Mouse (Mus musculus) forebrain, embryonic 13.5 days (tissue): ENCODE results near the gene Acot7. TPM values are rescaled to one million over a fixed set of nuclear protein-coding genes. Genes with fewer than 3 reads are reported as not detected.

Experiments
- ATAC-seq: fragments of 200-750 bp; cut with Nextera tagmentation; 2 replicates; pipeline ENCODE4 v1.8.0; 2017
- H3K27ac ChIP-seq: fragments of 300-500 bp; sonication (generic); 2 replicates; pipeline ENCODE4 v1.5.1; 2015; ENCODE audit warnings: inconsistent platforms, mild to moderate bottlenecking, moderate library complexity
- H3K27me3 ChIP-seq: fragments of 300-500 bp; sonication (generic); 2 replicates; pipeline ENCODE4 v1.6.1; 2015; ENCODE audit warnings: mild to moderate bottlenecking, inconsistent platforms
- H3K36me3 ChIP-seq: fragments of 300-500 bp; sonication (generic); 2 replicates; pipeline ENCODE4 v1.6.1; 2015; ENCODE audit warnings: mild to moderate bottlenecking, inconsistent platforms; ENCODE audit not compliant: poor library complexity, severe bottlenecking
- H3K4me1 ChIP-seq: fragments of 300-500 bp; sonication (generic); 2 replicates; pipeline ENCODE4 v1.6.1; 2015; ENCODE audit warnings: inconsistent platforms
- H3K4me2 ChIP-seq: fragments of 300-500 bp; sonication (generic); 2 replicates; pipeline ENCODE4 v1.6.1; 2015; ENCODE audit warnings: inconsistent platforms, mild to moderate bottlenecking, moderate library complexity
- H3K4me3 ChIP-seq: fragments of 300-500 bp; sonication (generic); 2 replicates; pipeline ENCODE4 v1.5.1; 2015; ENCODE audit warnings: mild to moderate bottlenecking, inconsistent platforms
- H3K9ac ChIP-seq: fragments of 300-500 bp; sonication (generic); 2 replicates; pipeline ENCODE4 v1.6.1; 2015; ENCODE audit warnings: mild to moderate bottlenecking, inconsistent platforms
- H3K9me3 ChIP-seq: fragments of 300-500 bp; sonication (generic); replicated peaks from 2 replicates; pipeline ENCODE4 v1.6.1; 2016; ENCODE audit warnings: inconsistent platforms
- WGBS: fragments of 180-500 bp; shearing (Covaris S2); methylation state at CpG from one replicate; pipeline ENCODE4 v1.1.7; 2015; 5-methylcytosine and 5-hydroxymethylcytosine counted together
- polyA plus RNA-seq: library from polyadenylated mRNA; unstranded; fragments of >200 nt; fragmentation: Nextera tagmentation; extraction: Ambion mirVana; gene quantifications from 2 replicates; pipeline ENCODE4 v1.2.1, GENCODE M21; 2015

The Acot7 gene
- polyA plus RNA-seq, 1 experiment from 2014 or later: 126 TPM

- no peak overlapping the region for H3K4me3 ChIP-seq
- no peaks in the 10 kb centered on the region for H3K9me3 ChIP-seq
- no peaks in the 10 kb centered on the region for H3K36me3 ChIP-seq
- 3% methylated on average over 5 of the region's 5 CpGs for WGBS
- no peak overlapping the region for H3K27ac ChIP-seq
- ATAC-seq: no peak
- peaks cover 44% of the 10 kb centered on the region for H3K27me3 ChIP-seq
- H3K4me1 ChIP-seq: 0 out of 2 replicates have a peak, but pooled peaks cover 4% of the 10 kb centered on the region
- H3K9ac ChIP-seq: no peak overlapping the region
- no peak overlapping the region for H3K4me2 ChIP-seq
Measured at GRCm38 (mm10) chr4:152173041-152173440, 4.9 kb upstream of the Acot7 start.

GRCm38 (mm10) chr4:152173956-152174355 lies 4.0 kb upstream of the Acot7 start:
- Histone ChIP-seq H3K9ac (no peak overlapping the region), H3K4me1 (peaks cover 6% of the 10 kb centered on the region), H3K27ac (no peak overlapping the region), H3K27me3 (peaks cover 44% of the 10 kb centered on the region), H3K36me3 (no peaks in the 10 kb centered on the region), H3K9me3 (no peaks in the 10 kb centered on the region), H3K4me2 (no peak overlapping the region), H3K4me3 (no peak overlapping the region)
- WGBS: 90% methylated on average over 9 of the region's 9 CpGs
- ATAC-seq: no peak

GRCm38 (mm10) chr4:152176638-152177037 lies 1.3 kb upstream of the Acot7 start:
- Histone ChIP-seq H3K9ac (no peak overlapping the region), H3K27me3 (peaks cover 26% of the 10 kb centered on the region), H3K4me3 (no peak overlapping the region), H3K4me2 (0 out of 2 replicates have a peak overlapping the region, but pooled peaks have one; percentile 99), H3K27ac (no peak overlapping the region), H3K4me1 (peaks cover 14% of the 10 kb centered on the region), H3K36me3 (no peaks in the 10 kb centered on the region), H3K9me3 (no peaks in the 10 kb centered on the region)
- ATAC-seq: no peak
- 75% methylated on average over 3 of the region's 3 CpGs for WGBS

GRCm38 (mm10) chr4:152177174-152177536 lies 779 bp upstream of the Acot7 start:
- Histone ChIP-seq H3K27me3 (peaks cover 26% of the 10 kb centered on the region), H3K4me2 (peak overlapping the region; percentile 99)
- WGBS: 69% methylated on average over 6 of the region's 6 CpGs

GRCm38 (mm10) chr4:152178344-152178864 lies 470 bp downstream of the Acot7 start:
- Histone ChIP-seq H3K9ac (peak overlapping the region; percentile 82), H3K9me3 (no peaks in the 10 kb centered on the region), H3K4me3 (peak overlapping the region; percentile 73), H3K27ac (peak overlapping the region; percentile 38), H3K36me3 (no peaks in the 10 kb centered on the region), H3K27me3 (peaks cover 26% of the 10 kb centered on the region), H3K4me1 (peaks cover 14% of the 10 kb centered on the region), H3K4me2 (peak overlapping the region; percentile 99)
- WGBS: 1% methylated on average over 35 of the region's 35 CpGs
- ATAC-seq: peak; percentile 73

More at GRCm38 (mm10) chr4:152177174-152177536, 779 bp upstream of the Acot7 start:
- no peaks in the 10 kb centered on the region for H3K9me3 ChIP-seq
- no peak overlapping the region for H3K27ac ChIP-seq
- H3K4me3 ChIP-seq: peak overlapping the region; percentile 73
- H3K4me1 ChIP-seq: peaks cover 14% of the 10 kb centered on the region
- H3K9ac ChIP-seq: peak overlapping the region; percentile 82
- H3K36me3 ChIP-seq: no peaks in the 10 kb centered on the region
- no peak for ATAC-seq

- no peak for ATAC-seq
- Histone ChIP-seq H3K4me1 (peaks cover 14% of the 10 kb centered on the region), H3K27ac (no peak overlapping the region), H3K4me3 (peak overlapping the region; percentile 73), H3K36me3 (no peaks in the 10 kb centered on the region), H3K9ac (peak overlapping the region; percentile 82), H3K9me3 (no peaks in the 10 kb centered on the region), H3K4me2 (peak overlapping the region; percentile 99), H3K27me3 (peaks cover 21% of the 10 kb centered on the region)
- WGBS: 24% methylated on average over 16 of the region's 16 CpGs
Measured at GRCm38 (mm10) chr4:152178916-152179705, 1.2 kb downstream of the Acot7 start.

- no peaks in the 10 kb centered on the region for H3K36me3 ChIP-seq
- H3K9ac ChIP-seq: no peak overlapping the region
- H3K27me3 ChIP-seq: peaks cover 13% of the 10 kb centered on the region
- peaks cover 23% of the 10 kb centered on the region for H3K4me1 ChIP-seq
- WGBS: 90% methylated on average over 16 of the region's 16 CpGs
- no peaks in the 10 kb centered on the region for H3K9me3 ChIP-seq
- no peak for ATAC-seq
- no peak overlapping the region for H3K27ac ChIP-seq
- H3K4me3 ChIP-seq: no peak overlapping the region; the same call in 1 of the 2 replicates
- H3K4me2 ChIP-seq: peak overlapping the region; percentile 99; the same call in 1 of the 2 replicates
Measured at GRCm38 (mm10) chr4:152179946-152180660, 2.2 kb downstream of the Acot7 start.

GRCm38 (mm10) chr4:152182205-152182604 lies 4.3 kb downstream of the Acot7 start:
- Histone ChIP-seq H3K36me3 (no peaks in the 10 kb centered on the region), H3K4me1 (peaks cover 44% of the 10 kb centered on the region), H3K27ac (no peak overlapping the region), H3K9ac (no peak overlapping the region), H3K4me3 (no peak overlapping the region), H3K4me2 (no peak overlapping the region), H3K27me3 (peaks cover 2% of the 10 kb centered on the region; the same call in 1 of the 2 replicates), H3K9me3 (0 out of 2 replicates have a peak, but pooled peaks cover under 1% of the 10 kb centered on the region)
- no peak for ATAC-seq
- 91% methylated on average over 10 of the region's 10 CpGs for WGBS

- WGBS: 63% methylated on average over 7 of the region's 7 CpGs
- ATAC-seq: no peak
- peak overlapping the region; percentile 77 for H3K27ac ChIP-seq
- H3K9ac ChIP-seq: no peak overlapping the region
- no peak overlapping the region for H3K4me2 ChIP-seq
- peaks cover 35% of the 10 kb centered on the region for H3K4me1 ChIP-seq
- H3K4me3 ChIP-seq: no peak overlapping the region
- H3K27me3 ChIP-seq: 0 out of 2 replicates have a peak, but pooled peaks cover 2% of the 10 kb centered on the region
- no peaks in the 10 kb centered on the region for H3K36me3 ChIP-seq
- H3K9me3 ChIP-seq: 0 out of 2 replicates have a peak, but pooled peaks cover 3% of the 10 kb centered on the region
Measured at GRCm38 (mm10) chr4:152184353-152185035, 6.6 kb downstream of the Acot7 start.

- Histone ChIP-seq H3K9ac (peak overlapping the region; percentile 37; the same call in 1 of the 2 replicates), H3K4me1 (peaks cover 38% of the 10 kb centered on the region), H3K4me3 (no peak overlapping the region), H3K36me3 (no peaks in the 10 kb centered on the region), H3K27ac (peak overlapping the region; percentile 77), H3K27me3 (0 out of 2 replicates have a peak, but pooled peaks cover 3% of the 10 kb centered on the region), H3K4me2 (peak overlapping the region; percentile 47), H3K9me3 (0 out of 2 replicates have a peak, but pooled peaks cover 3% of the 10 kb centered on the region)
- 0% methylated on average over 3 of the region's 3 CpGs for WGBS
- ATAC-seq: peak; percentile 57
Measured at GRCm38 (mm10) chr4:152185137-152185509, 7.2 kb downstream of the Acot7 start.

GRCm38 (mm10) chr4:152185510-152186204 lies 7.7 kb downstream of the Acot7 start:
- Histone ChIP-seq H3K27me3 (peaks cover 3% of the 10 kb centered on the region; the same call in 1 of the 2 replicates), H3K9me3 (0 out of 2 replicates have a peak, but pooled peaks cover 3% of the 10 kb centered on the region), H3K36me3 (no peaks in the 10 kb centered on the region), H3K9ac (peak overlapping the region; percentile 37), H3K4me2 (peak overlapping the region; percentile 47), H3K4me1 (peaks cover 43% of the 10 kb centered on the region), H3K4me3 (peak overlapping the region; percentile 17), H3K27ac (peak overlapping the region; percentile 77)
- peak; percentile 65 for ATAC-seq
- 4% methylated on average over 19 of the region's 19 CpGs for WGBS
